Mouse (Mus musculus) stomach, embryonic 16.5 days (tissue): ENCODE measurements at regions not wholly inside any gene's neighbourhood (a gene's known extent, or its start where the extent isn't known, plus 50 kb on each side); places are given as distances from the start of the nearest gene placed in this dataset.
A peak's percentile ranks its signal among the peaks of the same experiment; 100 is the strongest.

ENCODE experiments used
- ATAC-seq: fragments of 200-750 bp; cut with Nextera tagmentation; 2 replicates; pipeline ENCODE4 v1.8.0; 2017; ENCODE audit warnings: moderate number of reproducible peaks, moderate TSS enrichment; ENCODE audit not compliant: insufficient read depth, low FRiP score
- H3K27ac ChIP-seq: fragments of 300-500 bp; sonication (generic); 2 replicates; pipeline ENCODE4 v1.5.1; 2014; ENCODE audit warnings: low read length
- H3K27me3 ChIP-seq: fragments of 300-500 bp; sonication (generic); 2 replicates; pipeline ENCODE4 v1.6.1; 2014; ENCODE audit warnings: low read length, control low read depth, mixed read lengths; ENCODE audit not compliant: control insufficient read depth, insufficient read depth
- H3K36me3 ChIP-seq: fragments of 300-500 bp; sonication (generic); 2 replicates; pipeline ENCODE4 v1.6.1; 2014; ENCODE audit warnings: low read length; ENCODE audit not compliant: control insufficient read depth, insufficient read depth
- H3K4me1 ChIP-seq: fragments of 300-500 bp; sonication (generic); 2 replicates; pipeline ENCODE4 v1.6.1; 2014; ENCODE audit warnings: low read length, control low read depth, mixed read lengths; ENCODE audit not compliant: control insufficient read depth, insufficient read depth
- H3K4me2 ChIP-seq: fragments of 300-500 bp; sonication (generic); 2 replicates; pipeline ENCODE4 v1.6.1; 2014; ENCODE audit warnings: low read depth, low read length, mixed read lengths
- H3K4me3 ChIP-seq: fragments of 300-500 bp; sonication (generic); replicated peaks from 2 replicates; pipeline ENCODE4 v1.5.1; 2014; ENCODE audit warnings: mild to moderate bottlenecking, low read length
- H3K9ac ChIP-seq: fragments of 300-500 bp; sonication (generic); 2 replicates; pipeline ENCODE4 v1.6.1; 2014; ENCODE audit warnings: low read length
- H3K9me3 ChIP-seq: fragments of 300-500 bp; sonication (generic); replicated peaks from 2 replicates; pipeline ENCODE4 v1.6.1; 2016; ENCODE audit warnings: low read length, control low read depth; ENCODE audit not compliant: control insufficient read depth
- WGBS: fragments of 180-500 bp; shearing (Covaris S2); extraction: QIAGEN DNeasy Blood & Tissue Kit; methylation state at CpG from one replicate; pipeline ENCODE4 v1.1.7; 2014; 5-methylcytosine and 5-hydroxymethylcytosine counted together

DNA sequence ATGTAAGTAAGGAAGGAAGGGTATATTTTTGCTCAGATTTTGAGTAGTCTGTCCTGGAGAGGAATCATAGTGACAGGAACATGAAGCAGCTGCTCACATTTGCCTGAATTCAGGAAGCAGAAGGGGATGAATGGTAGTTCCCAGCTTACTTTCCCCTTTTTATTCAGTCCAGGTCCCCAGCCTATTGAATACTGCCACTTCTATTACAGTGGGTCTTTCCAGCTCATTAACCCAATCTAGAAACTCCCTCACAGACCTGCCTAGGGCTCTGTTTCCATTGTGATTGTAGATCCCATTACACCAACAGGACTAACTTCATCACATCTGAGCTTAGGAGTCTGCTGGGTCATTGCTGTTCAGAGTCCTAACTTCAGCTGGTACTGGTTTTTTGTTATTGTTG lies 872.3 kb downstream of the Cntnap5b start:
- no peaks in the 10 kb centered on the region for H3K27me3 ChIP-seq
- no peak overlapping the region for H3K27ac ChIP-seq
- H3K9ac ChIP-seq, result no peak overlapping the region
- H3K36me3 ChIP-seq, result no peaks in the 10 kb centered on the region
- ATAC-seq, result no peak
- H3K9me3 ChIP-seq, result no peaks in the 10 kb centered on the region
- H3K4me1 ChIP-seq, result no peaks in the 10 kb centered on the region
- no peak overlapping the region for H3K4me3 ChIP-seq
- no peak overlapping the region for H3K4me2 ChIP-seq

DNA sequence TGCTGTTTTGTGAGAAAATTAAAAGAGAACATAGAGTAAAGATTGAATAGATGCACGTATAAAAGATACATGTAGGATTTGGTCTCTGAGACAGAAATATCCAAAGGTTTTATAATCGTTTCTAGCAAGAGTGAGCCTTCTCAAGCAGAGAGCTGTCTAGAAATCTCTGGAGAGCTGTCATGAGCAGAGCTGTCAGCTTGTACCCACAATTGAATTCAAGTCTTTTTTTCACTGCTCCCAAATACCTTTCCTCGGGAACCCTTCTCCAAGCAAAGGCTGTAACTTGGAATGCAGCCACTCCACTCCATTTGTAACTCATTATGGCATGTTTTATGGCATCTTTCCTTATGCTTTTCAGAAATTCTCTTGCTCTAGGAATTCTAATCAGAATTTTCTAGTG lies 888.3 kb downstream of the Cntnap5b start:
- ATAC-seq, result no peak
- Histone ChIP-seq H3K4me2 (no peak overlapping the region), H3K36me3 (no peaks in the 10 kb centered on the region), H3K4me1 (no peaks in the 10 kb centered on the region), H3K9ac (no peak overlapping the region), H3K27ac (no peak overlapping the region), H3K9me3 (no peaks in the 10 kb centered on the region), H3K27me3 (no peaks in the 10 kb centered on the region), H3K4me3 (no peak overlapping the region)
- WGBS, result 73% methylated on average over 3 of the region's 3 CpGs

- peak; percentile 50; the same call in 1 of the 2 replicates for ATAC-seq
- Histone ChIP-seq H3K9ac (no peak overlapping the region), H3K9me3 (no peaks in the 10 kb centered on the region), H3K27ac (no peak overlapping the region), H3K4me1 (no peaks in the 10 kb centered on the region), H3K4me2 (no peak overlapping the region), H3K4me3 (no peak overlapping the region), H3K27me3 (no peaks in the 10 kb centered on the region), H3K36me3 (no peaks in the 10 kb centered on the region)
- WGBS, result 69% methylated on average over 3 of the region's 3 CpGs
These were observed 934.3 kb downstream of the Cntnap5b start for GRCm38 (mm10) chr1:100706898-100707297.
